Mouse (Mus musculus): ENCODE data around the gene Bpi. TPM values are rescaled to one million over a fixed set of nuclear protein-coding genes. Genes with fewer than 3 reads are reported as not detected.

Gene Bpi
- polyA plus RNA-seq, 1 experiment from 2014 or later, result not detected

DNA sequence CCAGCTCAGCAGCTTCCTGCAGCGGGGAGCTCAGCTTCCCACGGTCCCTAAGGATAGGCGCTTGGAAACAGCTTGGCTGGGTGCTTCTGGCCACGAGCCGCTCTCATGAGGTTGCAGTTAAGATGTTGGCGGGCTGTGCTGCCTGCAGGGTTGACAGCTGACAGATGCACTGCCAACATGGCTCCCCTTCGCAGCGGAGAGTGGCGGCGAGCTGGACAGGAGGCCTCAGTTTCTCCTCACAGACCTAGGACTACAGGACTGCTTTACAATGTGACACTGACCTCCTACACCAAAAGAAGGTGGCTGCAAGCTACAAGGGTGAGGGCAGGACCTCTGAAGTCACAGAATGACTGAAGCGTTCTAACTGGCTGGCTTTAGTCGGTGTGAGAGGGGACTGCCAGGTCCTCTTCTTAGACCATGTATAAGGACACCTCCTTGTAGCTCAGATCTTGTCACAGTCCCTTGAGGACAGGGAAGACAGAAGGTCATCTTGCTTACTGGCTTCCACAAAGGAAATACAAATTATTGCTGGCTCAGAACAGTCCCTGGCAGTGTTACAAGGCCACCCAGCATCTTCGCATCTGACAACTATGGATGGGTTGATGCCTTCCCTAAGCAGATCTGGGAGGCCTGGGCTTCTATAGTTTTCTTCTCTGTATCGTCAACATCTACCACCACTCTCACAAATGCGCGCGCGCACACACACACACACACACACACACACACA is 15.6 kb upstream of the Bpi start:
- WGBS, result 86% methylated on average over 18 of the region's 18 CpGs
- no peak for ATAC-seq (ENCODE audit: insufficient number of reproducible peaks, insufficient read depth, low FRiP score, low TSS enrichment, low read depth)
- no peaks in the 10 kb centered on the region for H3K36me3 ChIP-seq

DNA sequence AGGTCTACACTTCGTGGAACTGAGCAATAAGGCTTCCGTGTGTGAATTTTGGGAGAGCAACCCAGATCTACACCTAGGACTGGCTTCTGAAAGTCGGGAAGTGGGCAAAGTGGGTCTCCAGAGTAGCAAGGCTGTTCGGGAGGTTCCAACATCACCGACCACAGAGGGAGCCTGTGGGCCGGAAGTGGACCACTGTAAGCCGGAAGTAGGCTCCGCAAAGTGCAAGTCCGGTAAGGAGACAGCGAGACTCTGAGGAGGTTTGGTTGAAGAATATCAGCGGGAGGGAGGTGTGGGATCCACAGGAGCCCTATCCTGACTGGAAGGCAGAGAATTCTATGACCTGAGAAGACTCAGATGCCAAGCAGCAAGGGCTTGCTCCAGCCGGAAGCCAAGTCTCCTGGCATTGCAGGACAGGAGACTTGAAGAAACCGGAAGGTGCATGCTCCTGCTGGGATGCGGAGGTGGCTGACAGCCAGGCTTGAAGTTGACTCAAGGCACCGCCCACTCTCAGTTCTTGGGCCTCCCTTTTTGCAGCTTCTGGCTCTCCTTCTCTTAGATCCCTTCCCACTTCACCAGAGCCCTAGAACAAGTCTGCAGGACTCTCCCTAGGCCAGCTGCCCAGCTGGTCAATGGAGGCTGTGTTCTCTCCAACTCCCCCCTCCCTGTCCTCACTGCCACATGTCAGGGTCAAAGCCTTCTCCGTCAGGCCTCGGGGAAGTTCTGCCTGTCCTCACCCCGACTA is 14.6 kb upstream of the Bpi start:
- Histone ChIP-seq H3K9ac (replicated peaks) (no peak overlapping the region), H3K4me1 (replicated peaks) (no peaks in the 10 kb centered on the region), H3K4me2 (no peak overlapping the region), H3K36me3 (no peaks in the 10 kb centered on the region), H3K27ac (no peak overlapping the region), H3K27me3 (no peaks in the 10 kb centered on the region; the same call in none of the 2 replicates), H3K4me3 (replicated peaks) (no peak overlapping the region), H3K9me3 (no peaks in the 10 kb centered on the region)
- WGBS, result 79% methylated on average over 18 of the region's 18 CpGs
- no peak for ATAC-seq (ENCODE audit: insufficient number of reproducible peaks, insufficient read depth, low FRiP score, low TSS enrichment, low read depth)

More for the DNA sequence above, 15.6 kb upstream of the Bpi start:
- Histone ChIP-seq H3K4me2 (no peak overlapping the region), H3K9me3 (no peaks in the 10 kb centered on the region), H3K4me3 (replicated peaks) (no peak overlapping the region), H3K27ac (no peak overlapping the region), H3K9ac (replicated peaks) (no peak overlapping the region), H3K27me3 (no peaks in the 10 kb centered on the region; the same call in none of the 2 replicates), H3K4me1 (replicated peaks) (no peaks in the 10 kb centered on the region)

GRCm38 (mm10) chr2:158245072-158245817 is 12.6 kb upstream of the Bpi start:
- H3K27ac ChIP-seq, result no peak overlapping the region
- H3K9me3 ChIP-seq, result 0 out of 2 replicates have a peak, but pooled peaks cover 3% of the 10 kb centered on the region
- no peak overlapping the region for H3K4me3 ChIP-seq (replicated peaks)
- no peaks in the 10 kb centered on the region for H3K4me1 ChIP-seq (replicated peaks)
- WGBS, result 82% methylated on average over 4 of the region's 4 CpGs
- H3K4me2 ChIP-seq, result no peak overlapping the region
- peaks cover 2% of the 10 kb centered on the region for H3K27me3 ChIP-seq
- H3K36me3 ChIP-seq, result no peaks in the 10 kb centered on the region
- no peak for ATAC-seq (ENCODE audit: insufficient number of reproducible peaks, insufficient read depth, low FRiP score, low TSS enrichment, low read depth)
- H3K9ac ChIP-seq (replicated peaks), result no peak overlapping the region

DNA sequence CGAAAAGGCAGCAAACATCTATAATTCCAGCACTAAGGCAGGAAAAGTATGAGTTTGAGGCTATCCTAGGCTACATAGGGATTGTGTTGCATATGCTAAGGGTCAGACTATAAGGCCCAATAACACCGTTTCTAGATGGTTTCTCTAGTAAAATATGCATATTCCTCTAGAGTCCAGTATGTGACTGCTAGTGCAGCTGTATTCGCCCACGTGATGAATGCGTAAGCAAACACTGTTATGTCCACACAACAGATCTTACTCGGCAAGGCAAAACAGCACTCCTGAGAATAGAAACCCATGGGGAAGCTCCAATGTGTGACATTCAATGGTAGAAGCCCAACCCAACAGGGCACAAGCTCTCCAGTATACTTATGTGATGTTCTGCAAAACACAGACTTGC is 10.0 kb upstream of the Bpi start:
- WGBS, result 85% methylated on average over 6 of the region's 6 CpGs

GRCm38 (mm10) chr2:158248318-158248717 is 9.6 kb upstream of the Bpi start:
- no peak overlapping the region for H3K4me3 ChIP-seq (replicated peaks)
- ATAC-seq (ENCODE audit: insufficient number of reproducible peaks, insufficient read depth, low FRiP score, low TSS enrichment, low read depth), result no peak

More for the DNA sequence above, 10.0 kb upstream of the Bpi start:
- H3K4me1 ChIP-seq (replicated peaks), result no peaks in the 10 kb centered on the region
- H3K4me3 ChIP-seq (replicated peaks), result no peak overlapping the region
- no peaks in the 10 kb centered on the region for H3K36me3 ChIP-seq
- H3K27me3 ChIP-seq, result peaks cover 2% of the 10 kb centered on the region
- H3K9ac ChIP-seq (replicated peaks), result no peak overlapping the region
- ATAC-seq (ENCODE audit: insufficient number of reproducible peaks, insufficient read depth, low FRiP score, low TSS enrichment, low read depth), result no peak
- no peak overlapping the region for H3K4me2 ChIP-seq
- no peak overlapping the region for H3K27ac ChIP-seq
- H3K9me3 ChIP-seq, result 0 out of 2 replicates have a peak, but pooled peaks cover 3% of the 10 kb centered on the region

DNA sequence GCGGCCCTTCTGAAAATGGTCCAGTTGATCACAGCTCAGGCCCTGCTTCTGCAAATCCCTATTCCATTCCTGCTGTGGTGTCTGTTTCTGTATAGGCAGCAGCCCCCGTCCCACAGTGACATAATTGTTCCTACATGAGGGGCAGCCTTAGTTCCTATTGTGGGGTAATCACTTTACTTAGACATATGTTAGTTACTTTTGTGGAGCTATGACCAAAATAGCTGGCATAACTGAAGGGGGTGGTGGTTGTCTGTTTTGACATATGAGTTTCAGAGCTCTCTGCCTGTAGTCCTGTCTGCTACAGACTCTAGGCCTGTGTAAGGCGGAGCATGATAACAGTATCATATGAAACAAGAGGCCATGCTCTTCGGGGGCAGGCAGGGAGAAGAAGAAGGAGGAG is 7.3 kb upstream of the Bpi start:
- Histone ChIP-seq H3K27ac (no peak overlapping the region), H3K27me3 (peaks cover 2% of the 10 kb centered on the region; the same call in 1 of the 2 replicates), H3K36me3 (no peaks in the 10 kb centered on the region), H3K4me1 (replicated peaks) (no peaks in the 10 kb centered on the region), H3K4me3 (replicated peaks) (no peak overlapping the region), H3K9ac (replicated peaks) (no peak overlapping the region), H3K4me2 (no peak overlapping the region), H3K9me3 (0 out of 2 replicates have a peak, but pooled peaks cover 3% of the 10 kb centered on the region)
- 78% methylated on average over 4 of the region's 4 CpGs for WGBS
- no peak for ATAC-seq (ENCODE audit: insufficient number of reproducible peaks, insufficient read depth, low FRiP score, low TSS enrichment, low read depth)

More at GRCm38 (mm10) chr2:158248318-158248717, 9.6 kb upstream of the Bpi start:
- Histone ChIP-seq H3K9me3 (0 out of 2 replicates have a peak, but pooled peaks cover 3% of the 10 kb centered on the region), H3K4me2 (no peak overlapping the region), H3K9ac (replicated peaks) (no peak overlapping the region), H3K27ac (no peak overlapping the region), H3K36me3 (no peaks in the 10 kb centered on the region), H3K27me3 (peaks cover 2% of the 10 kb centered on the region; the same call in 1 of the 2 replicates), H3K4me1 (replicated peaks) (no peaks in the 10 kb centered on the region)
- WGBS, result 81% methylated on average over 7 of the region's 7 CpGs

- Histone ChIP-seq H3K27ac (no peak overlapping the region), H3K9ac (replicated peaks) (no peak overlapping the region), H3K27me3 (peaks cover 2% of the 10 kb centered on the region; the same call in 1 of the 2 replicates), H3K4me3 (replicated peaks) (no peak overlapping the region), H3K4me2 (no peak overlapping the region), H3K9me3 (0 out of 2 replicates have a peak, but pooled peaks cover 2% of the 10 kb centered on the region), H3K4me1 (replicated peaks) (peaks cover 23% of the 10 kb centered on the region), H3K36me3 (no peaks in the 10 kb centered on the region)
- no peak for ATAC-seq (ENCODE audit: insufficient number of reproducible peaks, insufficient read depth, low FRiP score, low TSS enrichment, low read depth)
- 84% methylated on average over 5 of the region's 5 CpGs for WGBS
Measured at GRCm38 (mm10) chr2:158253806-158254205, 4.1 kb upstream of the Bpi start.

GRCm38 (mm10) chr2:158256894-158257293 is 1.0 kb upstream of the Bpi start:
- 0 out of 2 replicates have a peak, but pooled peaks cover 8% of the 10 kb centered on the region for H3K27me3 ChIP-seq
- no peaks in the 10 kb centered on the region for H3K36me3 ChIP-seq
- no peak for ATAC-seq (ENCODE audit: insufficient number of reproducible peaks, insufficient read depth, low FRiP score, low TSS enrichment, low read depth)
- peaks cover 23% of the 10 kb centered on the region for H3K4me1 ChIP-seq (replicated peaks)
- 6% methylated on average over 5 of the region's 5 CpGs for WGBS
- no peaks in the 10 kb centered on the region for H3K9me3 ChIP-seq
- no peak overlapping the region for H3K9ac ChIP-seq (replicated peaks)
- no peak overlapping the region for H3K27ac ChIP-seq
- H3K4me2 ChIP-seq, result no peak overlapping the region; the same call in 1 of the 2 replicates
- no peak overlapping the region for H3K4me3 ChIP-seq (replicated peaks)

GRCm38 (mm10) chr2:158258781-158259180 is 887 bp downstream of the Bpi start:
- no peaks in the 10 kb centered on the region for H3K36me3 ChIP-seq
- no peak overlapping the region for H3K4me2 ChIP-seq
- H3K4me3 ChIP-seq (replicated peaks), result no peak overlapping the region
- no peak overlapping the region for H3K9ac ChIP-seq (replicated peaks)
- no peaks in the 10 kb centered on the region for H3K9me3 ChIP-seq
- H3K27me3 ChIP-seq, result 0 out of 2 replicates have a peak, but pooled peaks cover 8% of the 10 kb centered on the region
- ATAC-seq (ENCODE audit: insufficient number of reproducible peaks, insufficient read depth, low FRiP score, low TSS enrichment, low read depth), result no peak
- H3K4me1 ChIP-seq (replicated peaks), result peaks cover 23% of the 10 kb centered on the region
- no peak overlapping the region for H3K27ac ChIP-seq
- 16% methylated on average over 12 of the region's 12 CpGs for WGBS

DNA sequence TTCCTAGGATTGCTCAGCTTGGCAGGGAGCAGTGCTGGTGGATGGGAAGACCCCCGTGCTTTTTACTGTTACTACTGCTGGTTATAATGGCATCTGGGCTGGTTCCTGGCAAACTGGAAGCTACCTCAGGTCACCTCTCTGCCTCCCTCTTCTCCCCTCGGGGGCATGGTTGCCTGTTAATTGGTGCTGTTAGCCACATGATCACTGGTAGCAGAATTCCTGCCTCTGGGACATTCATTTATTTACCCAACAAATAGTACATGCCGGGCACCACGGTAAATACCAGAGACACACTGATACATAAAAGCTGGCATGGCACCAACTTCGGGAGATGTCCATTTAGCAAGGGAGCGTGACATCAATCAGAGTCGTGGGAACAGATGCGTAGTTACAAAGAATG is 1.6 kb downstream of the Bpi start:
- no peak for ATAC-seq (ENCODE audit: insufficient number of reproducible peaks, insufficient read depth, low FRiP score, low TSS enrichment, low read depth)
- Histone ChIP-seq H3K9ac (replicated peaks) (no peak overlapping the region), H3K4me2 (no peak overlapping the region), H3K36me3 (no peaks in the 10 kb centered on the region), H3K27ac (no peak overlapping the region), H3K27me3 (0 out of 2 replicates have a peak, but pooled peaks cover 8% of the 10 kb centered on the region), H3K9me3 (no peaks in the 10 kb centered on the region), H3K4me1 (replicated peaks) (peaks cover 23% of the 10 kb centered on the region), H3K4me3 (replicated peaks) (no peak overlapping the region)
- 75% methylated on average over 8 of the region's 8 CpGs for WGBS

GRCm38 (mm10) chr2:158264877-158265276 is 7.0 kb downstream of the Bpi start:
- ATAC-seq (ENCODE audit: insufficient number of reproducible peaks, insufficient read depth, low FRiP score, low TSS enrichment, low read depth), result no peak
- Histone ChIP-seq H3K27ac (no peak overlapping the region), H3K9ac (replicated peaks) (no peak overlapping the region), H3K36me3 (no peaks in the 10 kb centered on the region), H3K4me3 (replicated peaks) (no peak overlapping the region), H3K4me1 (replicated peaks) (no peaks in the 10 kb centered on the region; the same call in 1 of the 2 replicates), H3K9me3 (no peaks in the 10 kb centered on the region), H3K4me2 (no peak overlapping the region), H3K27me3 (0 out of 2 replicates have a peak, but pooled peaks cover 4% of the 10 kb centered on the region)
- WGBS, result 84% methylated on average over 3 of the region's 3 CpGs

All from limb, embryonic 12.5 days (tissue).